Mouse (Mus musculus): ENCODE data around the gene Cyp2j7.
A peak's percentile ranks its signal among the peaks of the same experiment; 100 is the strongest.
"Not testable (repeated sequence)": the region's sequence is repeated elsewhere in the genome, so short reads cannot be mapped to it uniquely, and the experiment has no call there.

Cyp2j7 gene

DNA sequence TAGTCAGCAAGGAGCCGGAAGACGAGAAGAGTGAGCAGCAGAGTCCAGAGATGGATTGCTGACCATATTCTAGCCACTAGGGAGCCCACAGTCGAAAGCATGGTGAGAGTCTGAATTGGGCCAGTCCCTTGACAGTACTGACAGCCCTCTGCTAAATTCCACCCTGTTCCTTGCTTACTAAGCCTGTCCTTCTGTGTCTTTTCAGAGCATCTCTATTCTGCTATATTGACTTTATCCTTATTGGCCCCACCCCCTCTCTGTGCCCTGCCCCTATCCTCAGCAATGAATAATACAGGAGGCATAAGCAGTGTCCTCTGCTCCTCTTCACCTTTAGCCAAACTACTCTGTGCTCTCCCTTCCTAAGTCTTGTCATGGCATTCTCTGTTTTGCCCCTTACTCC is at the start of gene Cyp2j7:
Cyp2j7 (minus strand) TSS at position 101 of the 400 bp plus-strand sequence.
- DNase-seq, result no peak

DNA sequence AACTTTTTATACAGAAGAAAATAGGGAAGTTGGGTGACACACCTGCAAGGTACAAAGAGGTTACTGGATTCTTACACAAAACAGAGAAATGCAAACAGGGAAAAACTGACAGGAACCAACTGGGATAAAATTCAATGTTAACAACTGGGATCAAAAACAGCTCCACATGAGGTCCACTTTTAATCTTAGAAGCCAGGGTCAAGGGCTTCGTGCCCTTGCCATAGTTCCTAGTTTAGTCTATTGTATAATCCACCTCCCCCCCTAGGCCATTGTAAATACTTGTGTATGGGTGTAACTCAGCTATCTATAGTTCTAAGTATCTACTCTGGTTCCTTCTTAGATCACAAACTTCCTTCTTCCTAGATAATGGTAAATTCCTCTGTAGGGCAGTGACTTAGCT is 40.4 kb upstream of the Cyp2j7 start:
- not testable (repeated sequence) for DNase-seq

DNA sequence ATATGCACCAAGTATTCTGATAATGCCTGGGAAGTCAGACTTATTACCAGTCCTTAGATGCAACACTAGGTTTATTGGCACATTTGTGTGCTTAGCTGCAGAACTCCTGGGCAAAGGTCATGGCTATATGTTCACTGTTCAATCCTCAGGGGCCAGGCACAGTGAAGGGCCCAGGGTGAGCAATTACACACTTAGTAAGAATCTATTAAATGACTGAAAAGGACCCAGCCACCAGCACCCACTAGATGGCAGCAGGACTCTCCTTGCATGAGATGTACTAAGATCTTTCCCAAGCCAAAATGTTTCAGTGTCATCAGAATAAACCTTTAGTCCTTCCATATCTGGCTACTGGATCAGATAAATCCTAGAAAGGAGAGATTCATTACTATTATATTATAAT is 37.4 kb upstream of the Cyp2j7 start:
- DNase-seq, result peak; percentile 21

DNA sequence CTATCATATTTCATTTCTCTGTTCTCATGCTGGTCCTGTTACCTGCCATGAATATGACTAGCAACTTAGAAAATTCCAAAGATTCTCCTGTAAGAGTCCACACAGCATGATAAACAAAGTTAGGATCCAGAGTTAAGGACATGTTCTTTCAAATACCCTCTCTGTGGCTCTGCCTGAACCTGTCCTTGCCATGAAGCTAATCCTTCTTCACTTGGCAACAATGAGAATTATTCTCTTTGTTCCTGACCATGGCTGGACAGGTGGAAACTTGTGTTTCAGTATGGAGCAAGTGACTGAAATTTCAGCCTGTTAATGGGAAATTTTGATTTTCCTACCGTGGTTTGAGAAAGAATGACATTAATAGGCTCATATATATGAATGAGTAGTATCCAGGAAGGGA is 39.8 kb downstream of the Cyp2j7 start:
- no peak for DNase-seq

DNA sequence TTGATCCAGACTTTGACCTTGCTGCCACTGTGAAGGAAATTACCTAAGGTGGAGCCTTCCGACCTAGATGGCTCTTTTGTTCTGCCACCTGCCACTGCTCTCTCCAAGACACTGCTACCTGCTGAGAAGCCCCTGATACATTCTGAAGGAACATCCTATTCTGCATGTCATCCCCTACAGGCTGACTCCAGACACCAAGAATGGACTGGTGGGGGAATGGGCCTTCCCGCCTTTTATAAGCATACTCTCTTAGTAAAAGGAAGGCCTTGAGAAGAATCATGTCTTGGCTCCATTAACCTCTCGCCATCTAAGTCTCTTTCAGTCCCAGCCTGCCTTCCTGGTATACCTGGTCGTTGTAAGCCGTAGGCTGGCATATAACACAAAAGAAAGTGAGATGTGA is 47.1 kb downstream of the Cyp2j7 start:
- DNase-seq, result not testable (repeated sequence)

DNA sequence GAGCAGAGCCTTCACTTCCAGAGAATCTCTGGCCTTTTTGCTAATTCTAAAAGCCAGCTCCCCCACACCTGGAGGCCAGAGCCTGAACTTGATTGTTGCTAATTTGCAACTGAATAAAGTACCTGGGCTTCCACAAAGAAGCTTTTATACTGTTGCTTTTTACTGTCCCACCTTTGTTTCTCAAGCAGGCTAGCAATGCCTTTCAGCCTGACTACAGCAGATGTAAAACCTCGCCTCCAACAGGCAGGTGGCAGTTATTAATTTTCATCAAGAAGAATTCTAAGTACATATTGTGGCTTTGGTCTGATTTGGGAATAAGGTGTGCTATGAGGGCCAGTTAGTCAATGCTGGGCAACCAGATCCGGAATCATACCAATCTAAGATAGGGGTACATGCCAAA is 47.8 kb downstream of the Cyp2j7 start:
- DNase-seq, result not testable (repeated sequence)

DNA sequence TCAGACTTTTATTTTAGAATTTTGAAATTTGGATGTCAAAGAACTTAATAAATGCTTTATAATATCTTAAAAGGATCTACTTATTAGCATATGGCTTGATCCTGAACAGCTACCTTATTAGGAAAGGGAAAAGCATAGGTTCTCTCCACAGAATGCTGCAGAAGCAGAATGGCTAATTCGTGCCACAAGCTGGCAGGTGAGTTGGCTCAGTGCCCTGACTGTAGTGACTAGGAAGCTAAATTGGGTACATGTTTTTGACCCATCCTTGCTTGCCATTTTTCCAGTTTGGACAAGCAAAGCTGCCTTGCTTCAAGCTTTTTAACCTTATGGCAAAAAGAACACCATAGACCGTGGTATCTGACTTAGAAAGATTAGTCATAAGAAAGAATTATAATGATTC is 48.3 kb downstream of the Cyp2j7 start:
- not testable (repeated sequence) for DNase-seq

DNA sequence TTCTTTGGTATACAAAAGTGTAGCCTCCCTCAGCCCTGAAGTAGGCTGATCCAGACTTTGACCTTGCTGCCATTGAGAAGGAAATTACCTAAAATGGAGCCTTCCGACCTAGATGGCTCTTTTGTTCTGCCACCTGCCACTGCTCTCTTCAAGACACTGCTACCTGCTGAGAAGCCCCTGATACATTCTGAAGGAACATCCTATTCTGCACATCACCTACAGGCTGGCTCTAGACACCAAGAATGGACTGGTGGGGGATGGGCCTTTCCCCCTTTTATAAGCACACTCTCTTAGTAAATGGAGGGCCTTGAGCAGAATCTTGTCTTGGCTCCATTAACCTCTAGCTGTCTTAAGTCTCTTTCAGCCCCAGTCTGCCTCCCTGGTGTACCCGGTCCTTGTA is 51.7 kb downstream of the Cyp2j7 start:
- DNase-seq, result not testable (repeated sequence)

DNA sequence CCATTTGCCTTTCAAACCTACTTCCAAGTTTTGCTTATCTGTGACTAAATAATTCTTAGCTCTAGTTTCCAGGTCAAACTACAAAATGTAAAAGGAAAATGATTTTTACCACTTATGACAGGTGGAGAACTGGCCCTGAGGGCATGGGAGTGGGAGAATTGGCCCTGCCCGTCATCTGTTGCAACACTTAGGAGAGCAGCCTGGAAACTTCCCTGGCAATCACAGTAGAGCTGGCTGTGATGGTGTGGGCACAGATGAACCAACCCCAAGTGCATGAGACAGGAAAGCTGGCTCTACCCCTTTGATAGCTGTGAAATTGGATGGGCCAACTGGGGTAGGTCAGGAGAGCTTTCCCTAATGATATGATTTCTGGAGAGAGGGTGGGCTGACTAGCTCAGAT is 73.6 kb downstream of the Cyp2j7 start:
- DNase-seq, result peak; percentile 3

DNA sequence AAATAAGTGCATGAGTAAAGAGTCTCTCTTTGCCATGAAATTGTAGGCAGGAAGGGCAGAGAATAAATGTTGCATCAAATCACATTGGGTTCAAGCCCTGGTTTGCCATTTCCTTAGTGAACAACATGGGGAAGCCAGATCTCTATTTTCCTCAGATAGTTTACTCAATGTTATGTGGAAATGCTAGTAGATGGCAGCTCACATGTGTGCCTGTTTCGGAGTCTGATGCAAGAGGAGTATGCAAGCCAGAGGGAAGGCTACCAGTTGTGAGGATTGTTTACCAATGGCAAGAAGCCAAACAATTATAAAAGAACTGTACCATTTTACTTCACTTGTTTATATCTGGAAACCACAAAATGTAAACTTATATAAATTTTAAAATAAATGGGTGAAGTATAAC is 74.9 kb downstream of the Cyp2j7 start:
- DNase-seq, result no peak

Measured in cerebellum, adult 9-10 months (tissue).